Mouse (Mus musculus) CD4-positive naive resting alpha-beta T cell, adult 57 days (primary cell): ENCODE data around the gene Epgn. TPM values are rescaled to one million over a fixed set of nuclear protein-coding genes. Genes with fewer than 3 reads are reported as not detected.

Experiments used
- total RNA-seq: library from RNA; stranded (reverse); gene quantifications from one replicate; pipeline ENCODE4 v1.2.4, GENCODE M21; 2023

Gene Epgn
- total RNA-seq, result not detected

GRCm38 (mm10) chr5:91027164-91027563, at the start of gene Epgn:
Epgn (plus strand) TSS chr5:91027464.

GRCm38 (mm10) chr5:91074450-91074950, 47.2 kb downstream of the Epgn start, which contains the start of gene Ereg:
Ereg (plus strand) TSS chr5:91074622.

Other genes with a start within 250 kb of the Epgn start
- not detected for gene Cxcl3, start 241.4 kb upstream of the Epgn start, total RNA-seq
- gene Cxcl15, start 232.9 kb upstream of the Epgn start, total RNA-seq, result not detected
- 0.65 TPM for gene Cxcl1, start 136.2 kb upstream of the Epgn start, total RNA-seq
- 7.3 TPM for gene Cxcl2, start 123.6 kb upstream of the Epgn start, total RNA-seq
- 4.6 TPM for gene Mthfd2l, start 96.3 kb upstream of the Epgn start, total RNA-seq
- gene Ereg, start 47.2 kb downstream of the Epgn start, total RNA-seq, result not detected
- 0.65 TPM for gene Areg, start 112.1 kb downstream of the Epgn start, total RNA-seq